Mouse (Mus musculus) embryonic facial prominence, embryonic 11.5 days (tissue): ENCODE measurements around the gene Ccdc65. TPM values are rescaled to one million over a fixed set of nuclear protein-coding genes. Genes with fewer than 3 reads are reported as not detected.

Source experiments
- ATAC-seq: fragments of 200-750 bp; cut with Nextera tagmentation; replicated peaks from 2 replicates; pipeline ENCODE4 v1.8.0; 2017; ENCODE audit warnings: low read depth; ENCODE audit not compliant: insufficient number of reproducible peaks, low FRiP score, low TSS enrichment
- DNase-seq: peaks from one replicate; pipeline ENCODE4 v3.0.0-alpha.2; 2015; ENCODE audit warnings: low spot score
- H3K27ac ChIP-seq: fragments of 300-500 bp; sonication (generic); replicated peaks from 2 replicates; pipeline ENCODE4 v1.5.1; 2014; ENCODE audit warnings: mild to moderate bottlenecking, low read depth, low read length, control low read depth
- H3K27me3 ChIP-seq: fragments of 300-500 bp; sonication (generic); 2 replicates; pipeline ENCODE4 v1.6.1; 2014; ENCODE audit warnings: mild to moderate bottlenecking, low read length, moderate library complexity, mixed read lengths; ENCODE audit not compliant: control insufficient read depth, insufficient read depth
- H3K36me3 ChIP-seq: fragments of 300-500 bp; sonication (generic); replicated peaks from 2 replicates; pipeline ENCODE4 v1.6.1; 2014; ENCODE audit warnings: low read depth, mild to moderate bottlenecking, low read length, moderate library complexity, mixed read lengths; ENCODE audit not compliant: control insufficient read depth, insufficient read depth
- H3K4me1 ChIP-seq: fragments of 300-500 bp; sonication (generic); 2 replicates; pipeline ENCODE4 v1.6.1; 2014; ENCODE audit warnings: low read length, mixed read lengths; ENCODE audit not compliant: control insufficient read depth, insufficient read depth
- H3K4me2 ChIP-seq: fragments of 300-500 bp; sonication (generic); 2 replicates; pipeline ENCODE4 v1.6.1; 2014; ENCODE audit warnings: low read depth, mild to moderate bottlenecking, control low read depth, low read length, moderate library complexity
- H3K4me3 ChIP-seq: fragments of 300-500 bp; sonication (generic); 2 replicates; pipeline ENCODE4 v1.5.1; 2014; ENCODE audit warnings: low read depth, low read length, control low read depth
- H3K9ac ChIP-seq: fragments of 300-500 bp; sonication (generic); replicated peaks from 2 replicates; pipeline ENCODE4 v1.6.1; 2014; ENCODE audit warnings: mild to moderate bottlenecking, control low read depth, low read length
- H3K9me3 ChIP-seq: fragments of 300-500 bp; sonication (generic); replicated peaks from 2 replicates; pipeline ENCODE4 v1.6.1; 2016; ENCODE audit warnings: mild to moderate bottlenecking, low read length, inconsistent platforms, mixed read lengths; ENCODE audit not compliant: control insufficient read depth
- WGBS: fragments of 180-500 bp; shearing (Covaris S2); extraction: QIAGEN DNeasy Blood & Tissue Kit; methylation state at CpG from one replicate; pipeline ENCODE4 v1.1.7; 2014; 5-methylcytosine and 5-hydroxymethylcytosine counted together
- polyA plus RNA-seq: library from polyadenylated mRNA; unstranded; fragments of >200 nt; fragmentation: Nextera tagmentation; extraction: Ambion mirVana; gene quantifications from 2 replicates; pipeline ENCODE4 v1.2.1, GENCODE M21; 2014

Ccdc65 gene
- polyA plus RNA-seq, 1 experiment from 2014 or later: 1.3 TPM

DNA sequence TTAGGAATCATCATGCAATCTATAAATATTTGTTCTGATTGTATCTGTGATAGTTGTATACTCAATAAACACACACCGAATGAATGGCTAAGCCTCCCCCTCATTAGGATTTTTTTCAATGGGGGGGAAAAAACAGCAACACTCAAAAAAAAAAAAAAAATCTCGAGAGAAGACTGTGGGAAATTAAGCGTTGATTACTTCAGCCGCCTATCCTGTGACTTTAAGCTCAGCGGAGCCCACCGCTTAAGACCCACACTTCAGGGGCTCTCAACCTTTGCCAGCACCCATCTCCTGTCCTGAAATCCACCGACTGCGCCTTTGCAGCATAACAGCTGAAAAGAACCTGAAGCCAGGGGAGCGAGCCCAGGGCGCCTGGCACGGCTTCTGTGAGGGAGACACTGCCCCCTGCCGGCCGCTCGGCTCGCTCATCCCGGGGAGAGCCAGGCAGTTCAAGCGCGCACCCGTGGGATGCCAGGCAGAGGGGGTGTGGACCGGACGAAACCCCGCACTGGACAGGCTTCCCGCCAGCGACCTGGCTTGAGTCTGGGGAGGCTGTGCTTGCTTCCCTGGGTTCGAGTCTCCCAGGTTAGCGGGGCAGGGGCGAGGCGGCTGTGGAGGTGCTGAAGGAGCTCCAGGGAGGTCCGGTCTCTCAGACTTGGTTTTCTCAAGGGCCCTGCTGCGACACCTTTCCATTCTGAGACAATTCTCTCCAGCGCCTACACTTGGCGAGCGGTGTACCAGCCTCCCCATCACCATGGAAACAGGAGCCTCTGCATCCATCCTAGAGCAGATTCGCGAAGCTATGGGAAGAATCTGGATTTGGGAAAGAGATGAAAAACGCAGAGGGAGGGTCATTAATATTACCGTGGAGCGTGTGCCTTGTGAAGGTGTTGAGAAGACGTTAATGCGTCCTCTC, 8.6 kb upstream of the Ccdc65 start:
- peak; percentile 90 for DNase-seq
- Histone ChIP-seq H3K27me3 (peaks cover 13% of the 10 kb centered on the region), H3K36me3 (no peaks in the 10 kb centered on the region), H3K4me2 (peak overlapping the region; percentile 71), H3K9me3 (no peaks in the 10 kb centered on the region), H3K4me1 (no peaks in the 10 kb centered on the region), H3K27ac (no peak overlapping the region), H3K9ac (0 out of 2 replicates have a peak overlapping the region, but pooled peaks have one; percentile 22), H3K4me3 (peak overlapping the region; percentile 24)
- 5% methylated on average over 40 of the region's 40 CpGs for WGBS
- peak; percentile 51 for ATAC-seq

- Histone ChIP-seq H3K9me3 (no peaks in the 10 kb centered on the region), H3K4me1 (no peaks in the 10 kb centered on the region), H3K27ac (no peak overlapping the region), H3K4me3 (no peak overlapping the region), H3K36me3 (no peaks in the 10 kb centered on the region), H3K4me2 (no peak overlapping the region), H3K27me3 (peaks cover 13% of the 10 kb centered on the region), H3K9ac (no peak overlapping the region)
- 64% methylated on average over 9 of the region's 9 CpGs for WGBS
- DNase-seq (no peak), ATAC-seq (no peak)
Measured at GRCm38 (mm10) chr15:98704312-98704711, 3.7 kb upstream of the Ccdc65 start.

DNA sequence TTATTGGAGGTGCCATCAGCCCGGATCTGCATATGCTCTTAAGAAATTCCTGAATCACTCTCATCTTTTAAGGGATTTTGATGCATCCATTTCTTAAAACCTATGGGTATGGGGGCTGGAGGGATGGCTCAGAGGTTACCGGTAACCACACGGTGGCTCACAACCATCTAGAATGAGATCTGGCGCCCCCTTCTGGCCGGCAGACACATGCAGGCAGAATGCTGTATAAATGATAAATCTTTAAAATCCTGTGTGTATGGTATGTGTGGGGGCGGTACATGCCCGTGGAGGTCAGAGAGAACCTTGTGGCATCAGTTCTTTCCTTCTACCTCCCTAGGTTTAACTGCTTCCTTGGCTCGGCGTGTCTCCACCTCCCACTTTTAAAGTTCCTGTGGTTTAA, 2.4 kb downstream of the Ccdc65 start:
- Histone ChIP-seq H3K36me3 (no peaks in the 10 kb centered on the region), H3K27ac (no peak overlapping the region), H3K4me1 (no peaks in the 10 kb centered on the region), H3K27me3 (no peaks in the 10 kb centered on the region), H3K4me3 (no peak overlapping the region), H3K9me3 (no peaks in the 10 kb centered on the region), H3K4me2 (no peak overlapping the region), H3K9ac (no peak overlapping the region)
- ATAC-seq: no peak
- DNase-seq: peak; percentile 74
- WGBS: 17% methylated on average over 9 of the region's 9 CpGs

DNA sequence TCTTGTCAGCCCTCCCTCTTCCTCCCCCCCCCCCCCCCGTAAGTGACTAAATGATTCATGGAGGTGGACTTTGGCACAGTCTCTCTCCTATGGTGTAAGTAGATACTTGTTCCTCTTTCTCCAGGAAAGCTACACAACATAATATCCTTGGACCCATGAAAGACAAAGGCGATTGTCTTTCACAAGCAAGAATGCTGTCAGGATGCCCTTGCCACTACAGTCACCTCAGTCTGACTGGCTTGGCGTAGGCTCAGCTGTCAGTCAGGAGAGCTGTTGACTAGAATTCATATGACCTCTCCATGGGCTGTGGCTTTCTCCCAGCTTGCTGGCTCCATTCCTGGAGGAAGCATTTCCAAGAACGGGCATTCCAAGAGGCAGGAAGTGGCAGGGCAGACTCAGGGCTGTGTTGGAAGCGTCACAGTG, 6.2 kb downstream of the Ccdc65 start:
- Histone ChIP-seq H3K4me3 (no peak overlapping the region), H3K9ac (no peak overlapping the region), H3K27ac (no peak overlapping the region), H3K27me3 (no peaks in the 10 kb centered on the region), H3K4me1 (no peaks in the 10 kb centered on the region), H3K4me2 (no peak overlapping the region), H3K36me3 (no peaks in the 10 kb centered on the region), H3K9me3 (no peaks in the 10 kb centered on the region)
- no peak for ATAC-seq
- no peak for DNase-seq
- 79% methylated on average over 5 of the region's 5 CpGs for WGBS

GRCm38 (mm10) chr15:98717301-98717700, 9.3 kb downstream of the Ccdc65 start:
- Histone ChIP-seq H3K27me3 (no peaks in the 10 kb centered on the region), H3K9ac (no peak overlapping the region), H3K4me1 (no peaks in the 10 kb centered on the region), H3K27ac (no peak overlapping the region), H3K4me2 (no peak overlapping the region; the same call in 1 of the 2 replicates), H3K9me3 (no peaks in the 10 kb centered on the region), H3K36me3 (no peaks in the 10 kb centered on the region), H3K4me3 (no peak overlapping the region)
- ATAC-seq (no peak), DNase-seq (no peak)
- 61% methylated on average over 16 of the region's 16 CpGs for WGBS

GRCm38 (mm10) chr15:98722191-98722590, 14.2 kb downstream of the Ccdc65 start:
- H3K27me3 ChIP-seq: no peaks in the 10 kb centered on the region
- no peak overlapping the region for H3K9ac ChIP-seq
- H3K9me3 ChIP-seq: no peaks in the 10 kb centered on the region
- 79% methylated on average over 8 of the region's 8 CpGs for WGBS
- no peak overlapping the region for H3K4me2 ChIP-seq
- H3K36me3 ChIP-seq: no peaks in the 10 kb centered on the region
- no peak overlapping the region for H3K4me3 ChIP-seq
- no peak for ATAC-seq
- no peak for DNase-seq
- peaks cover 4% of the 10 kb centered on the region; the same call in 1 of the 2 replicates for H3K4me1 ChIP-seq
- no peak overlapping the region for H3K27ac ChIP-seq

- Histone ChIP-seq H3K4me1 (peaks cover 4% of the 10 kb centered on the region; the same call in 1 of the 2 replicates), H3K4me2 (no peak overlapping the region), H3K4me3 (no peak overlapping the region), H3K27me3 (no peaks in the 10 kb centered on the region), H3K9me3 (no peaks in the 10 kb centered on the region), H3K9ac (no peak overlapping the region), H3K27ac (no peak overlapping the region), H3K36me3 (no peaks in the 10 kb centered on the region)
- ATAC-seq: no peak
- no peak for DNase-seq
- 58% methylated on average over 14 of the region's 14 CpGs for WGBS
Measured at GRCm38 (mm10) chr15:98722854-98723253, 14.8 kb downstream of the Ccdc65 start.

DNA sequence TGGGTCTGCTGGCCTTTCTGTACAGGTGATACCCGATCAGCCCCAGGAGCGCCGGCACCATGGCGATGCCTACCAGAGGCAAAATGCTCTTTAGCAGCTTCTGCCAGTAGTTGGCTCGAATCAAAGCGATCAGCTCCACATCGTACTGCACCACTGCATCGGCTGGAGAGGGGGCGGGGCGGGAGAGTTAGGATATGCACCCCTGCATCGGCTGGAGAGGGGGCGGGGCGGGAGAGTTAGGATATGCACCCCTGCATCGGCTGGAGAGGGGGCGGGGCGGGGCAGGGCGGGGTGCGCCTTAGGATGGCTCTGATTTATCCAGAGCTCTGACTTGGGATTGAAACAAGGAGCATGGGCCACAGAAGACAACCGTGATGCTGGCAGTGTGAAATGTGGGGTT, 16.4 kb downstream of the Ccdc65 start:
- ATAC-seq: no peak
- Histone ChIP-seq H3K4me2 (0 out of 2 replicates have a peak overlapping the region, but pooled peaks have one; percentile 6), H3K4me3 (no peak overlapping the region), H3K4me1 (peaks cover 4% of the 10 kb centered on the region; the same call in 1 of the 2 replicates), H3K27me3 (no peaks in the 10 kb centered on the region), H3K36me3 (no peaks in the 10 kb centered on the region), H3K9ac (no peak overlapping the region), H3K27ac (no peak overlapping the region), H3K9me3 (no peaks in the 10 kb centered on the region)
- 37% methylated on average over 19 of the region's 19 CpGs for WGBS
- DNase-seq: no peak
